Mouse (Mus musculus): Measurements from ENCODE around the gene Ankrd63. TPM values are rescaled to one million over a fixed set of nuclear protein-coding genes. Genes with fewer than 3 reads are reported as not detected.

Gene Ankrd63
- total RNA-seq, 1 experiment, result not detected

- H3K27ac ChIP-seq (ENCODE audit: insufficient read depth, low read depth, low read length, poor library complexity, severe bottlenecking), result no peak within 1 kb of the TSS
- in situ Hi-C loops (cut with MboI; ENCODE audit: low sequenced_read_pairs in 2 of 2, unreplicated experiment in 2 of 2), result no loop called here
- no peak within 1 kb of the TSS for H3K9ac ChIP-seq (ENCODE audit: insufficient read depth, low read depth, low read length, poor library complexity, severe bottlenecking)
These were observed 24.6 kb upstream of the Ankrd63 start, which contains the start of gene Plcb2 for GRCm38 (mm10) chr2:118728337-118728736. Gene Plcb2 (minus strand): TSS chr2:118728438.

GRCm38 (mm10) chr2:118727911-118728310 is 24.1 kb upstream of the Ankrd63 start:
- Histone ChIP-seq H3K9me3 (ENCODE audit: control insufficient read depth, insufficient read depth, low read depth, low read length) (no peaks in the 10 kb centered on the region), H3K27ac (ENCODE audit: insufficient read depth, low read depth, low read length, poor library complexity, severe bottlenecking) (no peak overlapping the region), H3K9ac (ENCODE audit: insufficient read depth, low read depth, low read length, poor library complexity, severe bottlenecking) (no peak overlapping the region), H3K4me1 (ENCODE audit: control insufficient read depth in 2 of 2, insufficient read depth in 2 of 2, low read length in 2 of 2, poor library complexity in 1 of 2) (peaks cover 0 to 4% of the 10 kb centered on the region in 2 experiments; a peak in 1 of 4 replicates), H3K36me3 (ENCODE audit: control insufficient read depth, insufficient read depth, low read length, poor library complexity, severe bottlenecking) (no peaks in the 10 kb centered on the region), H3K4me3 (ENCODE audit: insufficient read depth in 1 of 2, low read depth in 1 of 2, low read length in 2 of 2, poor library complexity in 1 of 2, severe bottlenecking in 1 of 2) (no peak overlapping the region)
- no peak for TF ChIP-seq MAFK (IDR thresholded peaks at IDR 0.05; ENCODE audit: insufficient read depth, low read depth, low read length)
- no peak for TF ChIP-seq ZC3H11A (IDR thresholded peaks at IDR 0.05; ENCODE audit: borderline replicate concordance, low read depth, low read length)
- TF ChIP-seq HCFC1 (IDR thresholded peaks at IDR 0.05; ENCODE audit: borderline replicate concordance, insufficient read depth, low read length), result no peak
- no peak for TF ChIP-seq ZNF384 (IDR thresholded peaks at IDR 0.05; ENCODE audit: low read depth, low read length)
- no peak for TF ChIP-seq CHD2 (IDR thresholded peaks at IDR 0.05; ENCODE audit: low read depth, low read length)
- no peak for DNase-seq (ENCODE audit: low read depth, low spot score)
- in situ Hi-C loops (cut with MboI; ENCODE audit: low sequenced_read_pairs in 2 of 2, unreplicated experiment in 2 of 2), result no loop called here

More at GRCm38 (mm10) chr2:118728337-118728736, 24.6 kb upstream of the Ankrd63 start, which contains the start of gene Plcb2:
- Histone ChIP-seq H3K4me1 (ENCODE audit: control insufficient read depth in 2 of 2, insufficient read depth in 2 of 2, low read length in 2 of 2, poor library complexity in 1 of 2) (peaks cover 0 to 4% of the 10 kb centered on the region in 2 experiments; a peak in 1 of 4 replicates), H3K9me3 (ENCODE audit: control insufficient read depth, insufficient read depth, low read depth, low read length) (no peaks in the 10 kb centered on the region), H3K4me3 (ENCODE audit: insufficient read depth in 1 of 2, low read depth in 1 of 2, low read length in 2 of 2, poor library complexity in 1 of 2, severe bottlenecking in 1 of 2) (no peak within 1 kb of the TSS), H3K36me3 (ENCODE audit: control insufficient read depth, insufficient read depth, low read length, poor library complexity, severe bottlenecking) (no peaks in the 10 kb centered on the region)
- TF ChIP-seq HCFC1 (IDR thresholded peaks at IDR 0.05; ENCODE audit: borderline replicate concordance, insufficient read depth, low read length) (no peak), ZNF384 (IDR thresholded peaks at IDR 0.05; ENCODE audit: low read depth, low read length) (no peak), CHD2 (IDR thresholded peaks at IDR 0.05; ENCODE audit: low read depth, low read length) (no peak), MAFK (IDR thresholded peaks at IDR 0.05; ENCODE audit: insufficient read depth, low read depth, low read length) (no peak), ZC3H11A (IDR thresholded peaks at IDR 0.05; ENCODE audit: borderline replicate concordance, low read depth, low read length) (no peak)
- no peak for DNase-seq (ENCODE audit: low read depth, low spot score)

- no peak for TF ChIP-seq HCFC1 (IDR thresholded peaks at IDR 0.05; ENCODE audit: borderline replicate concordance, insufficient read depth, low read length)
- no peak for TF ChIP-seq ZC3H11A (IDR thresholded peaks at IDR 0.05; ENCODE audit: borderline replicate concordance, low read depth, low read length)
- TF ChIP-seq CHD2 (IDR thresholded peaks at IDR 0.05; ENCODE audit: low read depth, low read length), result no peak
- no peak for TF ChIP-seq ZNF384 (IDR thresholded peaks at IDR 0.05; ENCODE audit: low read depth, low read length)
- no peak for TF ChIP-seq MAFK (IDR thresholded peaks at IDR 0.05; ENCODE audit: insufficient read depth, low read depth, low read length)
- Histone ChIP-seq H3K9ac (ENCODE audit: insufficient read depth, low read depth, low read length, poor library complexity, severe bottlenecking) (no peak overlapping the region), H3K4me3 (ENCODE audit: insufficient read depth in 1 of 2, low read depth in 1 of 2, low read length in 2 of 2, poor library complexity in 1 of 2, severe bottlenecking in 1 of 2) (no peak overlapping the region), H3K36me3 (ENCODE audit: control insufficient read depth, insufficient read depth, low read length, poor library complexity, severe bottlenecking) (no peaks in the 10 kb centered on the region), H3K4me1 (ENCODE audit: control insufficient read depth in 2 of 2, insufficient read depth in 2 of 2, low read length in 2 of 2, poor library complexity in 1 of 2) (peaks cover 0 to 4% of the 10 kb centered on the region in 2 experiments; a peak in 1 of 4 replicates), H3K27ac (ENCODE audit: insufficient read depth, low read depth, low read length, poor library complexity, severe bottlenecking) (no peak overlapping the region), H3K9me3 (ENCODE audit: control insufficient read depth, insufficient read depth, low read depth, low read length) (no peaks in the 10 kb centered on the region)
- no peak for DNase-seq (ENCODE audit: low read depth, low spot score)
- in situ Hi-C loops (cut with MboI; ENCODE audit: low sequenced_read_pairs in 2 of 2, unreplicated experiment in 2 of 2), result no loop called here
These were observed 23.1 kb upstream of the Ankrd63 start for GRCm38 (mm10) chr2:118726873-118727272.

GRCm38 (mm10) chr2:118725511-118725910 is 21.7 kb upstream of the Ankrd63 start:
- peaks cover 0 to 4% of the 10 kb centered on the region in 2 experiments; a peak in 1 of 4 replicates for H3K4me1 ChIP-seq (ENCODE audit: control insufficient read depth in 2 of 2, insufficient read depth in 2 of 2, low read length in 2 of 2, poor library complexity in 1 of 2)
- H3K27ac ChIP-seq (ENCODE audit: insufficient read depth, low read depth, low read length, poor library complexity, severe bottlenecking), result no peak overlapping the region
- TF ChIP-seq ZC3H11A (IDR thresholded peaks at IDR 0.05; ENCODE audit: borderline replicate concordance, low read depth, low read length) (no peak), MAFK (IDR thresholded peaks at IDR 0.05; ENCODE audit: insufficient read depth, low read depth, low read length) (no peak), CHD2 (IDR thresholded peaks at IDR 0.05; ENCODE audit: low read depth, low read length) (no peak), HCFC1 (IDR thresholded peaks at IDR 0.05; ENCODE audit: borderline replicate concordance, insufficient read depth, low read length) (no peak), ZNF384 (IDR thresholded peaks at IDR 0.05; ENCODE audit: low read depth, low read length) (no peak)
- DNase-seq (ENCODE audit: low read depth, low spot score), result no peak
- H3K9ac ChIP-seq (ENCODE audit: insufficient read depth, low read depth, low read length, poor library complexity, severe bottlenecking), result no peak overlapping the region
- in situ Hi-C loops (cut with MboI; ENCODE audit: low sequenced_read_pairs in 2 of 2, unreplicated experiment in 2 of 2), result no loop called here
- H3K4me3 ChIP-seq (ENCODE audit: insufficient read depth in 1 of 2, low read depth in 1 of 2, low read length in 2 of 2, poor library complexity in 1 of 2, severe bottlenecking in 1 of 2), result no peak overlapping the region
- H3K9me3 ChIP-seq (ENCODE audit: control insufficient read depth, insufficient read depth, low read depth, low read length), result no peaks in the 10 kb centered on the region
- H3K36me3 ChIP-seq (ENCODE audit: control insufficient read depth, insufficient read depth, low read length, poor library complexity, severe bottlenecking), result no peaks in the 10 kb centered on the region
